Mouse (Mus musculus) megakaryocyte, adult 5-6 weeks (primary cell): ENCODE results near the gene Utp6. TPM values are rescaled to one million over a fixed set of nuclear protein-coding genes. Genes with fewer than 3 reads are reported as not detected.

Experiments
- ATAC-seq: 2 replicates; pipeline ENCODE4 v1.8.0; 2016; ENCODE audit warnings: mild to moderate bottlenecking, inconsistent platforms; ENCODE audit not compliant: poor library complexity, severe bottlenecking
- total RNA-seq, 2 experiments: library from RNA; stranded (forward) in 1 of 2; stranded (reverse) in 1 of 2; fragments of 153-499, 151-499 nt in 1 of 2; fragments of 221-1000, 200-1000 nt in 1 of 2; gene quantifications; 2 replicates each; pipeline versions ENCODE4 v1.2.3 to v1.2.4; 2015 to 2017

Utp6 gene
- total RNA-seq, 2 experiments from 2014 or later: 22.9 to 51.6 TPM

DNA sequence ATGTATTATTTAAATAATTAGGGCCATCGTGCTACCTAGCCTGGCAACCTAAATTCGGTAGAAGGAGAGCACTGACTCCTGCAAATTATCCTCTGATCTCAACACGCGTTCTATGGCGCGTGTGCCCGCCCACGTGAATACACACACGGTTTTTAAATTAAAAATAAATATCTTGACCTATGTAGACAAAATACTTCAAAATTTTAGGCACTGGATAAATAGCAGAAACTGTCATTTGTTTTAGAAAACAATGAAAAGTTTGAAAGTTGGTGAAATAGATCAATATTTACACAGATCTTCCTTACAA lies 640 bp upstream of the Utp6 start:
- no peak for ATAC-seq

- no peak for ATAC-seq
These were observed 655 bp downstream of the Utp6 start for GRCm38 (mm10) chr11:79961346-79962124.

GRCm38 (mm10) chr11:79947265-79947664 lies 14.9 kb downstream of the Utp6 start:
- ATAC-seq: no peak

GRCm38 (mm10) chr11:79943601-79944000 lies 18.6 kb downstream of the Utp6 start:
- no peak for ATAC-seq

- no peak for ATAC-seq
These were observed 19.1 kb downstream of the Utp6 start for GRCm38 (mm10) chr11:79943136-79943535.

DNA sequence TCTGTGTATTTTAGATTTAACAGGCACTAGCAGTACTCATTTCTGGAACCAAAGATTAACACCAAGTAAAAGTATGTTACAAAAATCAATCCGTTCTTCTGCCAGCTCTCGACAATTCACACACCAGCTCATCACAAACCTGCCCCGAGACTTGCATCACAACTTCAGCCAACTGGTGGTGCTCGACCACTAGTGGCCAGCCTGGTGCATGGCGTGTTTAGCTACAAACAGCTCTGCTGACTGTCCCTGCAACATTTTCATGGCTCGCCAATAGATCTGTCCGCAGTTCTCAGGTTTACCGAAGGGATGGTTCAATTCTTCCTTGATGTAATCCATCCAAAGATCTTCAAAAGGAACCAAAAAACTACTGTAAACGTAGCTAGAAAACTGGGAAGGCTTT lies 26.4 kb downstream of the Utp6 start:
- ATAC-seq: no peak

GRCm38 (mm10) chr11:79922766-79923165 lies 39.4 kb downstream of the Utp6 start:
- no peak for ATAC-seq

- no peak for ATAC-seq
These were observed 40.0 kb downstream of the Utp6 start for GRCm38 (mm10) chr11:79922157-79922556.

DNA sequence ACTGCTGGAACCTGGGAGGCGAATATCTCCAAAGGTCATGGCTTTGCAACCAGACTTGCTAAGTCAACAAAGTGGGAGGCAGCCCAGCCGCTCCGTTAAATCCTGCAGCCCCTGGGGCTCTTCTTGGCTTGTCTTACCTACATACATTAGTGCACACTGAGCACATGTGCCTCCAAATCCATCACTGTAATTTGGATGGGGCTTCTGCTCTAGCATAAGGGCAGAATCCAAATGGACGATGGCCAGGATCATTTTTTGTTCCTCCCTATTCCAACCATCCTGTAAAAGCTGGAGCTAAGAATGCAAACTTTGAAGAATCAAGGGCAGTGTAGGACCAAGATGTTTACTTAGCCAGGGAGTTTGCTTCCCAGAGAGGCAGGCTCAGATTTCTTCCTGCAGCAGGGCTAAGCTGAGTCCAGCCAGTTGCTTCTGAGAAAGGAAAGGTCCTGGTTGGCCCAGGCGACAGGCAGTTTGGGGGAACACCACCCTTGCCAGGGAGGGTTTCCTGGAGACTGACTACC lies 41.6 kb downstream of the Utp6 start:
- no peak for ATAC-seq

DNA sequence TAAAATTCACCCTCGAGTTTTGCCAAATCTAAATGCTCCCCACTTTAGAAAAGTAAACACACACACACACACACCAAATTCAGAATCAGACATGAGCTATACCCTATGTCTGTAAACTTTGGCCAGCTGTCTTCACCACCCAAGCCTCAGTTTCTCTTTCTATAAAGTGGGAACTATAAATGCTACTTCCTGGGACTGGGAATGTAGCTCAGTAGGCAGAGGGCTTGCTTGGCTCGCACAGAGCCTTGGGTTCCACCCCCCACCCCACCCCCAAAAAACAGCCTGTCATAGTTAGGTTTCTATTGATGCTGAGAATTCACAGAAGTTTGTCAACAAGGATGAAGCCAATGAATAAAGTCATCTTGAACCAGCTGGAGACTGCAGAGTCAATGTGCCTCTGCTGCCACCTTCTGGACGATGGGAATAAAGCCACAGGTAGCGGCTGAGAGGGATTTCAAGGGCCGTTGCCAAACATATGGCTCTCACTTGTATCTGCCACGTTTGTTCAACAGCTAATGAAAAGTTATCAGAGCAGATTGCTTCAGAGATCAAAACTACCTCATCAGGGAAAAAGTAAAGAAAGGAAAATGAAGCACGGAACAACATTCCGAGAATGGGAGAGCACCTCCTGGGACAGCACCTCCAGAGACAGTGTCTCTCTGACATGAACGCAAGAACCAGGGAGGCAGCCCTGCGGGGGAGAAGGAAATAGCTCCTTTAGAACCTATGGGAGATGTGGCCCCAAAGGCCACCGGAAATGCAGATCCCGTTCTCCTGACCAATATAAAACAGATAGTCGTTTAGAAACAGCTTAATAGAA lies 42.3 kb downstream of the Utp6 start:
- peak; percentile 83 for ATAC-seq

DNA sequence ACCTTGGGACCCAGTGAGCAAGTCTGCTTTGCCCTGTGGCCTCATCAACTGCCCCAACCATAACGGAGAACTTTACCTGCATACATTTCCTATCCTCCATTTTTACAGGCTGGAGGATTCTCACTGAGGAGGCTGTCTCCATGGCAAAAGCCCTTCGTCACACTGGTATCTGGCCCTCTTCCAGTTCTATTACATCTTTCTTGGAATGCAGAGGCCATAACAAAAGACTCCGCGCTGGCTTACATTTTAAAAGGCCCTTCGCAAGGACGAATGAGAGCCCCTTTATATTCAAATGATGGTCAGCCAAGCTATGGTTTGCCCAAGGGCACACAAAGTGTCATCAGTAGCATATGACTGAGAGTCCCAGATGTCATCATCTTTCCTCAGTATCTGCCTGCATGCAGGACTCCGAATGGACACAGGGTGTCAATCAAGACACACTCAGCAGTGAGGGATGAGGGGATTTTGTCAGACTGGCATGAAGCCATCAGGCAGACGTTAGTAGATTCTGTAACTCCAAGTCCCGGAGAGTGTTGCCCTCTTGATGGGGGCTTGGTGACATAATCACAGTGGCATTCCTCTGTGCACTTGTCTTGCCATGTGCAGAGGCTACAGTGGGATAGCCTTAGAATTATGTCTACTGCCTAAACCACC lies 46.4 kb downstream of the Utp6 start:
- no peak for ATAC-seq

DNA sequence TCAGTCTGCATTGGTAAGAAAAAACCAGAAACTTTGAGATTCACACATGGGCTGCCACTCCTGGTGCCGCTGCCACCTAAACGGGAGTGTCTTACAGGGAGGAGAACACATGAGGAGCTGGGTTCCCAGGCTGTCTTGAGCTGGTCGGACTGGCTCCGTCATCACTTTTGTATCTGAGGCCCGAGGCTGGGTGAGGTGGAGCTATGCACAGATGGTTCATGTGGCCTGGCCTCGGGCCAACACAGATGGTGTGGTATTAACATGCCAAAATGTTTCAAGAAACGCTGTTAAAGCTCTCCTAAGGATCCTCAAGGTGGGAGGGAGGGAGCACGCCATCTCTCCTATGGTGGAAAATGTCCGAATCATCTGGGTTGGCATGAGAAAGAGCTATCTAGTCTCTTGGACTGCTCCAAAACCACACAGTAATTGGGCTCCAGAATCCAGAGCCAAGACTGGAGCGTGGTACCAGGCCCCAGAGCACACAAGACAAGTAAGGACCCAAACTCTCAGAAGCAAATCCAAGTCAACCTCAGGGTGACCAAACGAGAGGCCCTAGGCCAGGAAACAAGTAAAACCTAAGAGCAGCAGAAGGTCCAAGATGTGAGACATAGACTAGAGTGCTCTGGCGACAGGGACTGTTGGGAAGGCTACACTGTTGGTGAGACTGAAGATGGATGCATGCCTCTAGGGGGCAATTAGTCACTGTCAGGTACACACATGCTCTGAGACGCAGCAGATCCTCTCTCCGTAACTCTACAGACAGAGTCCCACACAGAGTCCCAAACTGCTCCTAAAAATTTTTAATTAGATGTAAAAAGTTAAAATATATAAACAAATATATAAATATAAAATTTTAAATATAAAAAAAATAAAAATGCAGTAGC lies 53.3 kb downstream of the Utp6 start:
- no peak for ATAC-seq

GRCm38 (mm10) chr11:79906920-79907319 lies 55.3 kb downstream of the Utp6 start:
- no peak for ATAC-seq

DNA sequence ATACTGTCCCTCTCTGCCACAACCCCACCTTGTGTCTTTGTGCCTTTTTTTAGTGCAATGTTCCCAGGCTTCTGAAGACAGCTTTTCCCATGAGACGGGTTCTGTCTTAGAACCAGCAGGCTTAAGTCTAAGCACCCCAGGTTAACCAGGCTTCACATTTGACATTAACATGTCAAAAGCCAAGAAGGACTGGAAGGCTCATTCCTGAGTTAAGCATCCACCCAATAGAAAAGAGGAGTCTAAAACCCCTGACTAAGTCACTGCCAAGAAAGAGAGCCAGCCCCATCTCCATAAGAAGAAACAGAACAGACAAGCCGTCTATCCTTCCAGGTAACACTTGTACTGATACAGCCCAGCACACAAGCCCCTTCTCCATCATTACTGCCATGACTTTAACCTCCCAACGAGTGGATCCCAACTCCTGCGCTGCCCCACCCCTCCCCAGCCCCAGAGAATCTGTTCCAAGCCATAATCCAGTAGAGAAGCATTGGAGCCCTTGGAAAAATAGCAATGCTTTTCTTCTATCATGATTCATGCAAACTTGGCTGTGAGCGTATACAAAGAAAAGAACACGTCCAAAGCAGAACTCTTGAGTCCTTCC lies 59.2 kb downstream of the Utp6 start:
- ATAC-seq: no peak

DNA sequence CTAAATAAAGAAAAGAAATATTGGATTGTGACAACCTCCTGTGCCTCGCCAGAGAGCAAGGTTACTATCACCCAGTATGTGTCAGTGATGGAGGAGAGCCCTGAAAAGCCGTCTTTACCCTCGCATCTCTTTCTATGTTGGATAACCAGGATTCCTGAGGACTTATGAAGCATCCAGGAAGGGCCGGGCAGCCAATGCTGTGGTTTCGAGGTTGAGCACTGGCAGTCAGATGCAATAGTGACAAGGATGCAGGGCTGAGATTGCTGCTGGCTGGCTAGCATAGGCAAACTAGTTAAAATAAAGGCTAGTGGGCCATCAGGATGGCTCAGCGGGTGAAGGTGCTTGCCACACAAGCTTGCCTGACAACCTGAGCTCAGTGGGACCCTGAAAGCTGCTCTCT lies 61.0 kb downstream of the Utp6 start:
- no peak for ATAC-seq

- ATAC-seq: no peak
These were observed 69.9 kb downstream of the Utp6 start for GRCm38 (mm10) chr11:79892259-79892658.

GRCm38 (mm10) chr11:79890822-79891221 lies 71.4 kb downstream of the Utp6 start:
- no peak for ATAC-seq

- ATAC-seq: no peak
These were observed 75.2 kb downstream of the Utp6 start for GRCm38 (mm10) chr11:79886961-79887360.

DNA sequence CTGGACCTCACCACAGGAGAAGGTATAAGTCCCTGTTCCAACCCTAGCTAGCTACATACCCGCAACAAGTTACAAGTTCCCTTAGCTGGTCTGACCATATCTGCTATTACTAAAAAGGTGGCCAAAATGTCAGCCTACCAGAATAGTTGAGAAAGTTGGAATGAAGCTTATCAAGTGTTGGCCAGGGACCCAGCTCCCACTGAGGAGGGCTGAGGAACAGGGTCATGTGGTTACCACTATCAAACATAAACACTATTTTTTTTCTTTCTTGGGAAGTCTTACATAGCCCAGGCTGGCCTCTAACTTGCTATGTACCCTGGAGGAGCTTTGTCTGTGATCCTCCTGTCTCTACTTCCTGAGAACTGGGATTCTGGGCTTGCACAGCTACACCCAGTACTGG lies 75.8 kb downstream of the Utp6 start:
- ATAC-seq: no peak

DNA sequence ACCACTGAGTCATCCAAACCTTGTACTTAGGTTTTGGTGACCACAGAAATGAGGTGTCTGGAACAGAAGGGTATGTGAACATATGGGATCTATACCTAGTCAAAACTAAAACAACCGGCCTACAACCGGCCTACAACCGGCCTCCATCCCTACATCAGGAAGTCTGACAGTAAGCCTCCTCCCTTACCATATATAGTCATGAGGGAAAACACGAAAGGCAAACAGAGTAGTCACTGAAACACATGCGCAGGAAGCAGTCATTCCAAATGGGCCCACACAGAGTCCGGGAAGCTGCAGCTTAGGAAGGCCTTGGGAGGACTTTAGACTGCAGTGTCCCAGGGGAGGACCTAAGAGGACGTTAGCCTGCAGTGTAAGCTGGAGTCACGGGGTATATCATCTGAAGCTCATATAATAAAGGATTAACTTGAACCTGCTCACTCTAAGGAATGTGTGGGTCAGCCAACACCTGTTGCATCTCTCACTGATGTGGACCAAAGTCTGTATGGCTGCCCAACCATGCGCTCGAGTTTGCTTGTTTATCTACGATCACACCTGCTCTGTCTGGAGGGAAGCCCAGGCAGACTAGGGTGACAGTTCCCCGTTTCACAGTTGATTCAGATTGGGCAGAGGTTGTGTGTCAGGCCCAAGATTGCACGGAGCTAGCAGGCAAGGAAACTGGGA lies 76.3 kb downstream of the Utp6 start:
- no peak for ATAC-seq
